Mouse (Mus musculus) neural tube, embryonic 14.5 days (tissue): ENCODE measurements around the gene Nln. TPM values are rescaled to one million over a fixed set of nuclear protein-coding genes. Genes with fewer than 3 reads are reported as not detected.

Experiments used
- ATAC-seq: fragments of 200-750 bp; cut with Nextera tagmentation; 2 replicates; pipeline ENCODE4 v1.8.0; 2017; ENCODE audit warnings: low read depth, mild to moderate bottlenecking, moderate TSS enrichment, moderate library complexity
- H3K27ac ChIP-seq: fragments of 300-500 bp; sonication (generic); 2 replicates; pipeline ENCODE4 v1.5.1; 2014; ENCODE audit warnings: low read depth, mild to moderate bottlenecking, control low read depth, low read length, moderate library complexity, mixed read lengths
- H3K27me3 ChIP-seq: fragments of 300-500 bp; sonication (generic); 2 replicates; pipeline ENCODE4 v1.6.1; 2014; ENCODE audit warnings: low read length; ENCODE audit not compliant: control insufficient read depth, insufficient read depth
- H3K36me3 ChIP-seq: fragments of 300-500 bp; sonication (generic); 2 replicates; pipeline ENCODE4 v1.6.1; 2014; ENCODE audit warnings: low read length, mixed read lengths; ENCODE audit not compliant: control insufficient read depth, insufficient read depth
- H3K4me1 ChIP-seq: fragments of 300-500 bp; sonication (generic); 2 replicates; pipeline ENCODE4 v1.6.1; 2014; ENCODE audit warnings: low read length; ENCODE audit not compliant: control insufficient read depth, insufficient read depth
- H3K4me2 ChIP-seq: fragments of 300-500 bp; sonication (generic); 2 replicates; pipeline ENCODE4 v1.6.1; 2014; ENCODE audit warnings: mild to moderate bottlenecking, low read depth, low read length, control low read depth
- H3K4me3 ChIP-seq: fragments of 300-500 bp; sonication (generic); 2 replicates; pipeline ENCODE4 v1.5.1; 2014; ENCODE audit warnings: low read depth, low read length, control low read depth, mixed read lengths
- H3K9ac ChIP-seq: fragments of 300-500 bp; sonication (generic); replicated peaks from 2 replicates; pipeline ENCODE4 v1.6.1; 2014; ENCODE audit warnings: low read depth, mild to moderate bottlenecking, control low read depth, low read length, mixed read lengths
- H3K9me3 ChIP-seq: fragments of 300-500 bp; sonication (generic); 2 replicates; pipeline ENCODE4 v1.6.1; 2016; ENCODE audit warnings: low read length; ENCODE audit not compliant: control insufficient read depth
- WGBS: fragments of 180-500 bp; shearing (Covaris S2); extraction: QIAGEN DNeasy Blood & Tissue Kit; methylation state at CpG from one replicate; pipeline ENCODE4 v1.1.7; 2014; 5-methylcytosine and 5-hydroxymethylcytosine counted together
- polyA plus RNA-seq: library from polyadenylated mRNA; unstranded; fragments of >200 nt; fragmentation: Nextera tagmentation; extraction: Ambion mirVana; gene quantifications from 2 replicates; pipeline ENCODE4 v1.2.1, GENCODE M21; 2014

Nln gene
- polyA plus RNA-seq, 1 experiment from 2014 or later = 71.6 TPM

- Histone ChIP-seq H3K4me1 (0 out of 2 replicates have a peak, but pooled peaks cover 6% of the 10 kb centered on the region), H3K27me3 (no peaks in the 10 kb centered on the region), H3K9ac (no peak overlapping the region), H3K36me3 (peaks cover 4% of the 10 kb centered on the region; the same call in 1 of the 2 replicates), H3K4me2 (no peak overlapping the region), H3K27ac (no peak overlapping the region), H3K9me3 (no peaks in the 10 kb centered on the region), H3K4me3 (no peak overlapping the region)
- ATAC-seq = no peak
- 91% methylated on average over 1 of the region's 1 CpGs for WGBS
Measured at GRCm38 (mm10) chr13:104060231-104060630, 49.2 kb downstream of the Nln start.

- no peak overlapping the region for H3K27ac ChIP-seq
- peaks cover 4% of the 10 kb centered on the region; the same call in 1 of the 2 replicates for H3K36me3 ChIP-seq
- H3K9me3 ChIP-seq = no peaks in the 10 kb centered on the region
- no peak overlapping the region for H3K4me2 ChIP-seq
- 0 out of 2 replicates have a peak, but pooled peaks cover 6% of the 10 kb centered on the region for H3K4me1 ChIP-seq
- 87% methylated on average over 4 of the region's 4 CpGs for WGBS
- no peak overlapping the region for H3K9ac ChIP-seq
- H3K4me3 ChIP-seq = no peak overlapping the region
- ATAC-seq = no peak
- H3K27me3 ChIP-seq = no peaks in the 10 kb centered on the region
Measured at GRCm38 (mm10) chr13:104059536-104059935, 49.9 kb downstream of the Nln start.

- Histone ChIP-seq H3K9me3 (no peaks in the 10 kb centered on the region), H3K4me1 (0 out of 2 replicates have a peak, but pooled peaks cover 6% of the 10 kb centered on the region), H3K27me3 (no peaks in the 10 kb centered on the region), H3K27ac (no peak overlapping the region), H3K36me3 (peaks cover 4% of the 10 kb centered on the region; the same call in 1 of the 2 replicates), H3K4me2 (no peak overlapping the region), H3K9ac (no peak overlapping the region), H3K4me3 (no peak overlapping the region)
- no peak for ATAC-seq
- WGBS = 70% methylated on average over 9 of the region's 9 CpGs
Measured at GRCm38 (mm10) chr13:104058761-104059160, 50.7 kb downstream of the Nln start.

DNA sequence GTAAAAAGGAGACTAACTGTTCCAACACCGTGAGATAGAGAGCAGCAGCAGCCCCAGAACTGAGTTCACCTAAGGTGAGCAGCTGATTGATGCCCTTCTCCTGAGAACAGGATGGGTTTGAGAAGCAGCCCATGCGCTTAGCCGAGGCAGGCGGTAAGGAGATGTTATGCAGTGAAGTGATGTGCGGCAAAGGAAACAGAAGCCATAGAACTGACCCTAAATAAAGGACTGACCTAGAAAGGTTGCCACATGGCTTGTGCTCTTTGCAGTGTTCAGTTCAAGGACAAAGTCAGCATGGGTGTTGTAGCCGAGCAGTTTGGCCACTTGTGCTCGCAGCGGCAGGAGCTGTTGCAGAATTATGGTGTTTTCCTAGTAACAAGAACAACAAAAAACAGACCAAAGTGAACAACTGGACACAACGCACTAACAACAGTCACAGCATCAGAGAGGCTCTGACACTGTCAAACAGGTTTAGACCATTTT is 57.1 kb downstream of the Nln start:
- ATAC-seq = no peak
- no peaks in the 10 kb centered on the region for H3K9me3 ChIP-seq
- 79% methylated on average over 9 of the region's 9 CpGs for WGBS
- no peaks in the 10 kb centered on the region; the same call in 1 of the 2 replicates for H3K36me3 ChIP-seq
- H3K27me3 ChIP-seq = no peaks in the 10 kb centered on the region
- no peak overlapping the region for H3K4me3 ChIP-seq
- H3K27ac ChIP-seq = no peak overlapping the region
- no peak overlapping the region for H3K9ac ChIP-seq
- no peaks in the 10 kb centered on the region for H3K4me1 ChIP-seq
- H3K4me2 ChIP-seq = no peak overlapping the region

DNA sequence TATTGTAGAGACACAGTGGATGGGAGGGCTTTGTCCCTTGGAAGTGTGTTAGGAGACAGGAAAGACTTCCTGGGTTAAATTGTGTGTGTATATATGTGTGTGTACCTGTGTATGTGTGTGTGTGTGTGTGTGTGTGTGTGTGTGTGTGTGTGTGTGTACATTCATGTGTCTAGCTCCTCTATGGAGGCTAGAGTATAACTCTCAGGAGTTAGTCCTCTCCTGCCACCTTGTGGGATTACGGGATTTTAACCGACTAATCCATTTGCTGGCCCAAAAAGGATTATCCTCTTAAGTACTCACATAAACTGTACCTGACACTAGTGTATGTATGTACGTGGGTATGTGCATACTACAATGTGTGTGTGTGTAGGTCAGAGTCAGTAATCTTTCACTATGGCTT is 60.6 kb downstream of the Nln start:
- no peaks in the 10 kb centered on the region for H3K27me3 ChIP-seq
- no peak overlapping the region for H3K9ac ChIP-seq
- H3K4me2 ChIP-seq = no peak overlapping the region
- H3K36me3 ChIP-seq = no peaks in the 10 kb centered on the region; the same call in 1 of the 2 replicates
- no peak overlapping the region for H3K27ac ChIP-seq
- H3K4me1 ChIP-seq = no peaks in the 10 kb centered on the region
- ATAC-seq = no peak
- no peak overlapping the region for H3K4me3 ChIP-seq
- H3K9me3 ChIP-seq = no peaks in the 10 kb centered on the region
- WGBS = 86% methylated on average over 3 of the region's 3 CpGs

DNA sequence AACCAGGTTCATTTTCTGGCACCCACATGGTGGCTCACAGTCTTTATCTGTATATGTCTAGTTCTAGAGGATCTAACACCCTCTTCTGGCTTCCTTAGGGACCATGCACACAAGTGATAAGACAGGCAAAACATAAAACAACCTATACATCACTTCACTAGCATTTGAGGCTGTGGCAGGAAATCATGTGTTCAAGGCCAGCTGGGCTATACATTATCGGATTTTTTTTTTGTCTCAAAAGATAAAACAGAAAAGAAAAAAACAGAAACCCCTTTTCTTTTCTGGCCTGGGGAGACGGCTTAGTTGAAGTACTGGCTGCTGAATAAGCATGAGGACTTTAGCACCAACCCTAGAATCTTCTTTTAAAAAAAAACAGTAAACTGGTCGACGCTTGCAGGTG is 64.3 kb downstream of the Nln start:
- no peak overlapping the region for H3K9ac ChIP-seq
- 79% methylated on average over 4 of the region's 4 CpGs for WGBS
- H3K27ac ChIP-seq = no peak overlapping the region
- no peaks in the 10 kb centered on the region for H3K9me3 ChIP-seq
- H3K4me3 ChIP-seq = no peak overlapping the region
- H3K27me3 ChIP-seq = no peaks in the 10 kb centered on the region
- no peak overlapping the region for H3K4me2 ChIP-seq
- no peak for ATAC-seq
- no peaks in the 10 kb centered on the region for H3K4me1 ChIP-seq
- H3K36me3 ChIP-seq = no peaks in the 10 kb centered on the region; the same call in 1 of the 2 replicates

DNA sequence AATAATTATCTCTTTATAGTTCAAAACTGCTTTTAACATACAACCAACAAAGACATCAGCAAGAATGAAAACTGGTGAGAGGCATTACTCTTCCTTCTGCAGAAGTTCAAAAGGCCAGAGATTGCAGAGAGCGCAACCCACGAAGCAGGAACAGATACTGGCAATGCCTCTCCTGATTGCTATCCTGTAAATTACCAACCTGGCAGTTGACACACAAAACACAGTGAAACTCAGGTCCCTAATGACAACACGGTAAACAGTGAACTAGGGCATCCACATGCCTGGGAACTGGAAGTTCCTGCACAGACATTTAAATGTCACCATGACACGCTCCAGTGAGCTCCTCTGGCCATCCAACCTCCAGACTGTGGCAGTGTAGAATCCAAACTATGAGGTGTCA is 65.1 kb downstream of the Nln start:
- WGBS = 88% methylated on average over 4 of the region's 4 CpGs
- no peak for ATAC-seq

DNA sequence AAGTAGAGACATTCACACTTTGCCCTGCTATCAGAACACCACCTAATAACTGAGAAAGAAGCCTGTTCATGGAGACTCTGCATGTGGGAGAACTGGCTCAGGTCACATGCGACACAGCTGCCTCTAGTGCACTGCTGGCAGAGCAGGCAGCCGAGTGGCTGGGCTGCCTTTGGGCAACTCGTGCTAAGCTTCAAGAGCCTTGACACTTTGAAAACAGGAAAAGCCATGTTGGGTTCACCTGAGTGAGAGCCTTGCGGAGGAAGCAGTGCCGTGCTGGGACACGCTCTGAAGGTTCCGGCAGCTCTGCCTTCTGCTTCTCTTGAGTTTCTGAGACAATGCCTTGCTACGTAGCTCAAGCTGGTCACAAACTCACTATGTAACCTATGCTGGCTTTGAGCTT is 66.7 kb downstream of the Nln start:
- no peak overlapping the region for H3K9ac ChIP-seq
- H3K4me1 ChIP-seq = 0 out of 2 replicates have a peak, but pooled peaks cover 5% of the 10 kb centered on the region
- WGBS = 87% methylated on average over 8 of the region's 8 CpGs
- no peak overlapping the region for H3K4me2 ChIP-seq
- no peak for ATAC-seq
- H3K27me3 ChIP-seq = no peaks in the 10 kb centered on the region
- no peak overlapping the region for H3K27ac ChIP-seq
- H3K9me3 ChIP-seq = no peaks in the 10 kb centered on the region
- H3K36me3 ChIP-seq = no peaks in the 10 kb centered on the region; the same call in 1 of the 2 replicates
- no peak overlapping the region for H3K4me3 ChIP-seq

More for the DNA sequence above, 65.1 kb downstream of the Nln start:
- Histone ChIP-seq H3K9me3 (no peaks in the 10 kb centered on the region), H3K36me3 (no peaks in the 10 kb centered on the region; the same call in 1 of the 2 replicates), H3K4me2 (no peak overlapping the region), H3K4me3 (no peak overlapping the region), H3K9ac (no peak overlapping the region), H3K27me3 (no peaks in the 10 kb centered on the region), H3K4me1 (no peaks in the 10 kb centered on the region), H3K27ac (no peak overlapping the region)

DNA sequence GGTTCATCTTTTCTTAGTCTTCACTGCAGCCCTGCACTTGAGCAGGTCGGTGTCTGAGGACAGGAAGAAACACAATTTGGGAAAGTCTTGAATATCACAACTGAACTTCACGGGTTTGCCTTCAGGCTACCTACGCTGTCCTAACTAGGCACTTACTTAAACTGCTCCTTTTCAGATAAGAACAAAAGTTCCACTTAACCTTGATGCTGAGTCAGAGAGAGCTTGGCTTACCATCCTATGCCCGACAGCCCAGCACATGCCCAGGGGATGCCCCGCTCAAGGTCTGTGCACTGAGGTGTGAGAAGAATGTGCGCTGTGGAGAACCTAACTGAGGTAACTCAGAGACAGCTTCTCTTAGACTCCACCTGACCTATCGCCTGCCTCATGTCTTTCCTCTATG is 67.9 kb downstream of the Nln start:
- Histone ChIP-seq H3K36me3 (no peaks in the 10 kb centered on the region), H3K9ac (no peak overlapping the region), H3K4me1 (0 out of 2 replicates have a peak, but pooled peaks cover 5% of the 10 kb centered on the region), H3K4me2 (no peak overlapping the region), H3K4me3 (no peak overlapping the region), H3K9me3 (no peaks in the 10 kb centered on the region), H3K27ac (no peak overlapping the region), H3K27me3 (no peaks in the 10 kb centered on the region)
- 95% methylated on average over 7 of the region's 7 CpGs for WGBS
- ATAC-seq = no peak
